Mouse (Mus musculus): ENCODE data around the gene Olfr161.
"Not testable (repeated sequence)": the region's sequence is repeated elsewhere in the genome, so short reads cannot be mapped to it uniquely, and the experiment has no call there.

The Olfr161 gene

DNA sequence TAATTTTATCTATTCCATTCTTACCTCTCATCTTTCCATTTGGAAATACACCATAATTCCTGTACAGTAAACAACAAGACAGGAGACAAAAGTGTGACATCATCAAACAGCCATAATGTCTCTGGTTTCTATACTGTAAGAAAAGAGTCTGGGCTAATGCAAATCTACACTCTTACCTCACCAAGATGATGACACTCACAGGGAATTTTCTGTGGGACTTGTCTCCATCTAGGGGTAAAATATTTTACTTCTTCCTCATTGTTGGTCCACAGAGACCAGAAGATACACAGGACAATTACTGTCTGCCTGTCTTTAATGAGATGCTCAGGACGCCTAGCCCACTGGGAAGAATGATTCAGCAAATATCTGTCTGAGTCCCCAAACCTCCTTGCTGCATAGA lies at the start of gene Olfr161:
Gene Olfr161, plus strand, starts transcription at position 352 of the 400 bp plus-strand sequence.
- DNase-seq, result no peak

DNA sequence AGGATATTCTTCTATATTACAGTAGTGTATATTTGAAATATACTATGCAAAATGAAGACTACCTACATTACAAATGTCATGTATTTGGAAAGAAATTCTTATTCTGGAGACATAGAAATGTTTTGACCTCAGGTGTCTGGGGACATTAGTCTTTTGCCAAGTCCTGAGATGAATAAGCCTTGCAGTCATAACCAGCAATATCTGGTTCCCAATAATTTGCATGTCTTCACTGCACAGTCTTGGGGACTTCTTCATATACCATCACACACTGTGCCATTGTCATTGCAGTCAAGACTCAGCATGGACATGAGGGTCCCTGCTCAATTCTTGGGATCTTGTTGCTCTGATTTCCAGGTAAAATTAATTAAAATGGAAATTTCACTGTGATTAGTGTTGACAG lies 27.3 kb upstream of the Olfr161 start:
- no peak for DNase-seq

DNA sequence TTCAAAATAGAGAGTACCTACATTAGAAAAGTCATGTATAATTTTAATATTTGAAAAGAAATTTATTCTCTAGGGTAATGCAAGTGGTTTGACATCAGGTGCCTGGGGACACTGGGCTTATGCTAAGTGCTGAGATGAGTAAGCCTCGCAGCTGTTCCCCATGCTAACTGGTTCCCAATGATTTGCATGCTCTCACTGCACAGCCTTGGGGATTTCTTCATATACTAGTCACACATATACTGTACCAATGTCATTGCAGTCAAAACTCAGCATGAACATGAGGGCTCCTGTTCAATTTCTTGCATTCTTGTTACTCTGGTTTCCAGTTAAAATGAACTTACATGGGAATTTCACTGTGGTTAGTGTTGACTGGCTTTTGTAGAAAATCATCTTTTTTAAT lies 13.2 kb upstream of the Olfr161 start:
- DNase-seq, result not testable (repeated sequence)

DNA sequence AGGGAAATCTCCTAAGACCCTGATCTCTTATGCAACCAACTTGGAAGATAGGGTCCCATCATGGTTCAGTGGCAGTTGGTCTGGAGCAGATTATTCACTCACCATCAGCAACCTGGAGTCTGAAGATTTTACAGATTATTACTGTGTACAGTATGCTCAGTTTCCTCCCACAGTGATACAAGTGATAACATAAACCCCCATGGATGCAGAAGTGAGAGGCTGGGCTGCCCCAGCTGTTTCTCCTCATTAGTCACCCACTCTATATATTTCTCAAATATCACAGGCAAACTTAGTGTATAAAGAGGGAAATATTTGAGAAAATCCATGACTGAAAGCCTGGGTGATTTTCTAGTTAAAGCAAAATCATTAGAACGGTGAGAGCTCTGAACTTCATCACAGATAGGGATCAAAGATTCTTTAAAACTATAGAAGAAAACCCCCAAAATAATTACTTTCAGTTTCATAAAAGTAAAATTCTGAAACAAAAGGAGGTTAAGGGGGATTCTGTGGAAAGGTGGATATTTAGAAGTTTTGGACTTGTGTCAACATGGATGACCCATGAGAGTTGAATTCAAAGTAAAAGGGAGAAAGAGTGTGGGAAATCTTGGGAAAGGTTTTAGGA lies 12.5 kb upstream of the Olfr161 start:
- not testable (repeated sequence) for DNase-seq

DNA sequence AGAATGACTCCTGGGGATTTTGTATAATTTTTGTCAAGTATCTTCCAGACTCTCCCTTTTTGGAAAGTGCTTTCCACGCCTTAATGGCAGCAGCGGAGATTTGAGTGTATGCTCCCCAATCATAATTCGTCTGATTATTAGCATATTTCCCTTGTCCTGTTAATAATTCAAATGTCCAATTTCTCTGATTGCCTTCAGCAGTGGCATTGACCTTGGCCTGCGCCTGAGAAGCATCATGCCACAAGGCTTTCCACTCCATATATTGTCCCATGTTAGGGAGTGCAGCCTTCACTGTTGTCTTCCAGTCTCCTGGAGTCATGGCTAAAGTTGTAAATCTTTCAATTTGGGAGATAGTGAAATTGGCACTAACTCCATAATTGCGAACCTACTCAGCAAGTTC lies 40.5 kb downstream of the Olfr161 start:
- DNase-seq, result peak; percentile 27

DNA sequence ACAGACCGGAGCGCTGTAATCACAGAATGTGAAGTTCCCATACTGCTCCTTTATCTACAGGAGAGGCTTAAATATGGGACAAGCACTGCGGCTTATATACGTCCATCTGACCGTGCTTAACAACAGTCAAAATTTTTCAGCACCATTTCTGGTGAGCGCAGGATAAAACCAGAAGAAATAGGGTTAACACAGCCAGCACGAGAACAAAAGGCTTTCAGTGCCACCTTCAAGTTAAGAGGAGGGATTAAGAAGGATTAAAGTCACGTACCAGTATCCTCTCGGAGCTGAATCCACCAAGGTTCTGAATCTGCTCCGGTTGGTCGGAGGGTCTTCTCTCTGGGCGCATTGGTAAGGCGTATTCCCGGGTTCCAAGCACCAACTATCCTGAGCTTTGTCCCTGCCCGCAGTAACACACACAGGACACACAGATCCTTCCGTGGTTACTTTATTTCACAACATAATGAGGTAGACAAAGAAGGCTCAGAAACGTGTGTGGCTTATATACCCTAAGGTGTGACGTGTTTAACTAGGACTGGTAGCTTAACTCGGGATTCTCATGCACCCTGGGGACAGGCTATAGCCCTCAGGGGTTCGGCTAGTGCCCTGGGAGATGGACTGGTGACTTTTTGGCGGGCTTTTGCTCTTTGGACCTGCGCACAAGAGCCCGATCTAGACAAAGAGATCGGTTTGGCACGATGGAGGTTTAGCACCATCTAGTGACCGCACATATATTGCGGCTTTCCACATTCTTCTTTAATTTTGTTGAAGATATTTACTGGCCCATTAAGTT lies 41.9 kb downstream of the Olfr161 start:
- peak; percentile 75 for DNase-seq

Data from heart, adult 11 months (tissue).